Mouse (Mus musculus): ENCODE results near the gene Asb6.

The Asb6 gene

GRCm38 (mm10) chr2:30796382-30796781, 33.8 kb downstream of the Asb6 start:
- DNase-seq (ENCODE audit: low read depth, low spot score): peak; percentile 94

GRCm38 (mm10) chr2:30795889-30796275, 34.3 kb downstream of the Asb6 start:
- no peak for DNase-seq (ENCODE audit: low read depth, low spot score)

- no peak for DNase-seq (ENCODE audit: low read depth, low spot score)
Measured at GRCm38 (mm10) chr2:30795271-30795888, 34.8 kb downstream of the Asb6 start.

- DNase-seq (ENCODE audit: low read depth, low spot score): peak; percentile 94
Measured at GRCm38 (mm10) chr2:30794179-30795108, 35.7 kb downstream of the Asb6 start.

GRCm38 (mm10) chr2:30792061-30792460, 38.1 kb downstream of the Asb6 start:
- no peak for DNase-seq (ENCODE audit: low read depth, low spot score)

GRCm38 (mm10) chr2:30787466-30787865, 42.7 kb downstream of the Asb6 start:
- DNase-seq (ENCODE audit: low read depth, low spot score): no peak

GRCm38 (mm10) chr2:30784078-30784994, 45.8 kb downstream of the Asb6 start:
- peak; percentile 94 for DNase-seq (ENCODE audit: low read depth, low spot score)

- DNase-seq (ENCODE audit: low read depth, low spot score): peak; percentile 81
Measured at GRCm38 (mm10) chr2:30783346-30783745, 46.8 kb downstream of the Asb6 start.

GRCm38 (mm10) chr2:30782312-30783290, 47.5 kb downstream of the Asb6 start:
- DNase-seq (ENCODE audit: low read depth, low spot score): no peak

GRCm38 (mm10) chr2:30779241-30779640, 50.9 kb downstream of the Asb6 start:
- peak; percentile 100 for DNase-seq (ENCODE audit: low read depth, low spot score)

GRCm38 (mm10) chr2:30778235-30778634, 51.9 kb downstream of the Asb6 start:
- peak; percentile 81 for DNase-seq (ENCODE audit: low read depth, low spot score)

- DNase-seq (ENCODE audit: low read depth, low spot score): peak; percentile 55
Measured at GRCm38 (mm10) chr2:30777266-30777665, 52.9 kb downstream of the Asb6 start.

GRCm38 (mm10) chr2:30775955-30776354, 54.2 kb downstream of the Asb6 start:
- peak; percentile 77 for DNase-seq (ENCODE audit: low read depth, low spot score)

- no peak for DNase-seq (ENCODE audit: low read depth, low spot score)
Measured at GRCm38 (mm10) chr2:30773313-30774005, 56.7 kb downstream of the Asb6 start.
